Mouse (Mus musculus) forebrain, embryonic 14.5 days (tissue): ENCODE results near the gene Kcnab2. TPM values are rescaled to one million over a fixed set of nuclear protein-coding genes. Genes with fewer than 3 reads are reported as not detected.
A peak's percentile ranks its signal among the peaks of the same experiment; 100 is the strongest.

Experiments used
- ATAC-seq: fragments of 200-750 bp; cut with Nextera tagmentation; 2 replicates; pipeline ENCODE4 v1.8.0; 2017; ENCODE audit warnings: mild to moderate bottlenecking, moderate library complexity
- DNase-seq: peaks from one replicate; pipeline ENCODE4 v3.0.0-alpha.2; 2015; ENCODE audit warnings: low spot score
- H3K27ac ChIP-seq: fragments of 300-500 bp; sonication (generic); 2 replicates; pipeline ENCODE4 v1.5.1; 2014; ENCODE audit warnings: low read depth, mild to moderate bottlenecking, control low read depth, low read length, moderate library complexity
- H3K27me3 ChIP-seq: fragments of 300-500 bp; sonication (generic); replicated peaks from 2 replicates; pipeline ENCODE4 v1.6.1; 2014; ENCODE audit warnings: low read length, control low read depth, mixed read lengths; ENCODE audit not compliant: control insufficient read depth, insufficient read depth
- H3K36me3 ChIP-seq: fragments of 300-500 bp; sonication (generic); 2 replicates; pipeline ENCODE4 v1.6.1; 2014; ENCODE audit warnings: low read length, control low read depth; ENCODE audit not compliant: control insufficient read depth, insufficient read depth
- H3K4me1 ChIP-seq: fragments of 300-500 bp; sonication (generic); 2 replicates; pipeline ENCODE4 v1.6.1; 2014; ENCODE audit warnings: antibody characterized with exemption, low read length, control low read depth; ENCODE audit not compliant: control insufficient read depth, insufficient read depth
- H3K4me2 ChIP-seq: fragments of 300-500 bp; sonication (generic); 2 replicates; pipeline ENCODE4 v1.6.1; 2014; ENCODE audit warnings: mild to moderate bottlenecking, control low read depth, low read length
- H3K4me3 ChIP-seq: fragments of 300-500 bp; sonication (generic); 2 replicates; pipeline ENCODE4 v1.5.1; 2014; ENCODE audit warnings: low read depth, low read length, control low read depth
- H3K9ac ChIP-seq: fragments of 300-500 bp; sonication (generic); 2 replicates; pipeline ENCODE4 v1.6.1; 2014; ENCODE audit warnings: mild to moderate bottlenecking, low read length, control low read depth, moderate library complexity
- H3K9me3 ChIP-seq: fragments of 300-500 bp; sonication (generic); replicated peaks from 2 replicates; pipeline ENCODE4 v1.6.1; 2016; ENCODE audit warnings: low read length, control low read depth, mixed read lengths; ENCODE audit not compliant: control insufficient read depth
- WGBS: fragments of 180-500 bp; shearing (Covaris S2); extraction: QIAGEN DNeasy Blood & Tissue Kit; methylation state at CpG from one replicate; pipeline ENCODE4 v1.1.7; 2014; 5-methylcytosine and 5-hydroxymethylcytosine counted together
- polyA plus RNA-seq: library from polyadenylated mRNA; unstranded; fragments of >200 nt; fragmentation: Nextera tagmentation; extraction: Ambion mirVana; gene quantifications from 2 replicates; pipeline ENCODE4 v1.2.1, GENCODE M21; 2014

Gene Kcnab2
- polyA plus RNA-seq, result 11.2 and 13.4 TPM in 2 replicates

GRCm38 (mm10) chr4:152477466-152478223 lies at the start of gene Kcnab2:
Kcnab2 (minus strand) TSS chr4:152477871.
- DNase-seq (peak; percentile 100), ATAC-seq (peak; percentile 98)
- H3K27ac ChIP-seq, result peak within 1 kb of the TSS; percentile 83
- H3K36me3 ChIP-seq, result no peaks in the 10 kb centered on the region
- H3K4me3 ChIP-seq, result peak within 1 kb of the TSS; percentile 68
- H3K9ac ChIP-seq, result peak within 1 kb of the TSS; percentile 86
- peak within 1 kb of the TSS; percentile 90 for H3K4me2 ChIP-seq
- H3K9me3 ChIP-seq, result no peaks in the 10 kb centered on the region
- under 1% methylated on average over 61 of the region's 63 CpGs for WGBS
- no peaks in the 10 kb centered on the region for H3K27me3 ChIP-seq
- H3K4me1 ChIP-seq, result peaks cover 14% of the 10 kb centered on the region

DNA sequence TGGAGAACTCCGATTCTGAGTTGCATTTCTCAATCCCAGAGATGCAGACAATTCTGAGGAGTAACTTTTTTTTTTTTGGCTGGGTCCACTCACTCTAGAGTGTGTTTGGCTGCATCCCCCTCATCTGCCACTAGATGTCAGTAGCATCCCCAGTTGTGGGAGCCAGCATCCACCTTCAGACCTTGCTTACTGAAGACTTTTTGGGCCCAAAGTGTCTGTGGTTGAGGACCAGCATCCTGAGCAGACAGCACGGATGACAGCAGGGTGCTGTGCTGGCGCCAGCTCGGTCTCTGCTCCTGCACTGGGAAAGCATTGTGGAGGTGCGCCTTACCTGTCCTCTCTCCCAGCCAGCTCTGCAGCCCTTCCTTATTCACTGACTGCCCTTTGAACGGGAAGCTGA lies 42.4 kb upstream of the Kcnab2 start:
- 36% methylated on average over 6 of the region's 6 CpGs for WGBS
- H3K27ac ChIP-seq, result no peak overlapping the region
- DNase-seq (peak; percentile 86), ATAC-seq (peak; percentile 73; the same call in 1 of the 2 replicates)
- H3K27me3 ChIP-seq, result no peaks in the 10 kb centered on the region
- H3K36me3 ChIP-seq, result no peaks in the 10 kb centered on the region
- no peak overlapping the region for H3K4me2 ChIP-seq
- no peak overlapping the region for H3K4me3 ChIP-seq
- H3K9ac ChIP-seq, result no peak overlapping the region
- H3K9me3 ChIP-seq, result no peaks in the 10 kb centered on the region
- no peaks in the 10 kb centered on the region for H3K4me1 ChIP-seq

- no peaks in the 10 kb centered on the region for H3K9me3 ChIP-seq
- H3K4me1 ChIP-seq, result no peaks in the 10 kb centered on the region
- H3K27ac ChIP-seq, result no peak overlapping the region
- 86% methylated on average over 10 of the region's 10 CpGs for WGBS
- H3K4me3 ChIP-seq, result no peak overlapping the region
- ATAC-seq (no peak), DNase-seq (no peak)
- no peak overlapping the region for H3K9ac ChIP-seq
- no peak overlapping the region for H3K4me2 ChIP-seq
- H3K27me3 ChIP-seq, result no peaks in the 10 kb centered on the region
- no peaks in the 10 kb centered on the region for H3K36me3 ChIP-seq
These were observed 41.4 kb upstream of the Kcnab2 start for GRCm38 (mm10) chr4:152519106-152519505.

DNA sequence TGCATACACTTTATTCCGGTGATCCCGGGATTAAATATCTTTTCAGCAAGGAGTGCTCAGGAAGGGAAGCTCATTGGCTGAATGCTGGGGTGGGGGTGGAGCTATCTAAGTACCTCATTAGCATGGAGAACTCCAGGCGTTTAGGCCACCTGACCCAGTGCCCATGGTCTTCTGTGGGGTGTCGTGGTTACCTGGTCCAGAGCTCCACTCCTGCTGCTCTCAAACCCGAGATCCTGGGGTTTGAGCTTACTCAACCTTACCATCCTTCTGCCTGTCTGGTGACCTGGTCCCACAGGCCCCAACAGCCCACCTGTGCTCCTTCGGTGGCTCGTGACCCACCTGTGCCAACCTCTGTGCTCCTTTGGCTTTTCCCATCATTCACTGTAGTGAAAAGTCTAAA lies 37.2 kb upstream of the Kcnab2 start:
- no peak overlapping the region for H3K9ac ChIP-seq
- H3K27me3 ChIP-seq, result no peaks in the 10 kb centered on the region
- no peak for DNase-seq
- peaks cover 9% of the 10 kb centered on the region for H3K4me1 ChIP-seq
- H3K27ac ChIP-seq, result no peak overlapping the region
- H3K4me2 ChIP-seq, result no peak overlapping the region
- no peaks in the 10 kb centered on the region for H3K36me3 ChIP-seq
- no peak overlapping the region for H3K4me3 ChIP-seq
- 70% methylated on average over 7 of the region's 7 CpGs for WGBS
- ATAC-seq, result no peak
- no peaks in the 10 kb centered on the region for H3K9me3 ChIP-seq

GRCm38 (mm10) chr4:152512221-152512925 lies 34.7 kb upstream of the Kcnab2 start:
- 16% methylated on average over 18 of the region's 18 CpGs for WGBS
- Histone ChIP-seq H3K9me3 (no peaks in the 10 kb centered on the region), H3K36me3 (no peaks in the 10 kb centered on the region), H3K27me3 (no peaks in the 10 kb centered on the region), H3K4me3 (no peak overlapping the region), H3K4me2 (no peak overlapping the region), H3K27ac (no peak overlapping the region), H3K9ac (no peak overlapping the region), H3K4me1 (peaks cover 9% of the 10 kb centered on the region)
- peak; percentile 82 for DNase-seq
- peak; percentile 81 for ATAC-seq

- 47% methylated on average over 20 of the region's 20 CpGs for WGBS
- Histone ChIP-seq H3K9me3 (no peaks in the 10 kb centered on the region), H3K9ac (no peak overlapping the region), H3K36me3 (peaks cover 9% of the 10 kb centered on the region; the same call in 1 of the 2 replicates), H3K27ac (no peak overlapping the region), H3K4me2 (no peak overlapping the region), H3K4me1 (no peaks in the 10 kb centered on the region), H3K4me3 (no peak overlapping the region), H3K27me3 (no peaks in the 10 kb centered on the region)
- DNase-seq (peak; percentile 37), ATAC-seq (no peak)
These were observed 16.7 kb upstream of the Kcnab2 start for GRCm38 (mm10) chr4:152494360-152494879.

DNA sequence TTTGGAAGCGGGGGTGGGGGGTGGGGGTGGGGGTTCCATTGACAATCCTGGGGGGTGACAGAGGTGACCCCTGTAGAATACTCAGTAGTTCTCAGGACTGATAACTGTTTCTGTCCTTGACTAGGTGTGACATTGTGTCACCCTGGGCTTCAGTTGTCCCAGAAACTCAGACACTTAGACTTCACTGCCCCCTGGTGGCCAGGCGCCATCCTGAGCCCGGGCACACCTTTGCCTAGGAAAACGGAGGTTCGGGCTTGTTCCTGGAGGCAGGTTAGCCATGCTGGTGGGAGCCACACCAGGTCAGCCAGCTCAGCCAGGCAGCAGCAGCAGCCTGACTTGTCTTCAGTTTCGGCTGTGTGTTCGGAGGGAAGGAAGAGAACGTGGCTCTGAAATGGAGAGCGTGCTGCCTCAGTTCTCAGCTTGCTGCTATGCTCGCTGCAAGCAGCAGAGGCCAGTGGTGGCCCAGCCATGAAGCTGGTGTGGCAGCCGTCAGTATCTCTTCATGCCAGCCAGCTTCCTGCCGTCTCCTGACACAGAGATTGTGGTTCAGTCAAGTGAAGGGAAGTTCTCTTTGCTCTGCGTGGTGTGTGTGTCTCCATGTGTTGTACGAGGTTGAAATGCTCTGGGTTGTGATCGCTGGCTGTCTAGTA lies 13.7 kb upstream of the Kcnab2 start:
- Histone ChIP-seq H3K9me3 (no peaks in the 10 kb centered on the region), H3K4me2 (no peak overlapping the region), H3K27me3 (no peaks in the 10 kb centered on the region), H3K27ac (no peak overlapping the region), H3K36me3 (peaks cover 3% of the 10 kb centered on the region; the same call in 1 of the 2 replicates), H3K9ac (no peak overlapping the region), H3K4me3 (no peak overlapping the region), H3K4me1 (no peaks in the 10 kb centered on the region)
- peak; percentile 63 for DNase-seq
- 51% methylated on average over 15 of the region's 15 CpGs for WGBS
- ATAC-seq, result peak; percentile 47; the same call in 1 of the 2 replicates

GRCm38 (mm10) chr4:152490311-152490710 lies 12.6 kb upstream of the Kcnab2 start:
- Histone ChIP-seq H3K4me1 (no peaks in the 10 kb centered on the region), H3K27ac (no peak overlapping the region), H3K36me3 (peaks cover 3% of the 10 kb centered on the region; the same call in 1 of the 2 replicates), H3K27me3 (no peaks in the 10 kb centered on the region), H3K4me2 (no peak overlapping the region), H3K4me3 (no peak overlapping the region), H3K9ac (no peak overlapping the region), H3K9me3 (no peaks in the 10 kb centered on the region)
- 88% methylated on average over 14 of the region's 14 CpGs for WGBS
- no peak for DNase-seq
- no peak for ATAC-seq
